7 mouse cellular contexts compared by ENCODE assay signal in genomic region chr15:89150041-89150390, GRCm38 (mm10). TPM values are rescaled to one million over a fixed set of nuclear protein-coding genes. Genes with fewer than 3 reads are reported as not detected.
DNase-seq lines count a peak whose midpoint lies in the region; ATAC-seq and TF ChIP-seq lines count a peak whose summit lies in the region.

No protein-coding gene starts in this region.

- peak overlapping the region; percentile 79 for H3K4me2 ChIP-seq in forebrain, embryonic 12.5 days
- peak overlapping the region; percentile 93 for H3K4me2 ChIP-seq in kidney, embryonic 16.5 days (replicated peaks; ENCODE audit: low read depth, low read length)
- H3K4me2 ChIP-seq in midbrain, embryonic 12.5 days (replicated peaks) = peak overlapping the region; percentile 78

- H3K9me3 ChIP-seq in forebrain, embryonic 12.5 days = no peaks in the 10 kb centered on the region
- no peaks in the 10 kb centered on the region for H3K9me3 ChIP-seq in kidney, embryonic 16.5 days (ENCODE audit: low read length)
- no peaks in the 10 kb centered on the region for H3K9me3 ChIP-seq in midbrain, embryonic 12.5 days

- ATAC-seq in forebrain, embryonic 12.5 days (ENCODE audit: low FRiP score) = 0 out of 2 replicates have a peak, but pooled peaks have one; percentile 9
- no peak for ATAC-seq in kidney, embryonic 16.5 days (ENCODE audit: low FRiP score, low TSS enrichment)
- 0 out of 2 replicates have a peak, but pooled peaks have one; percentile 3 for ATAC-seq in midbrain, embryonic 12.5 days (ENCODE audit: low FRiP score, low read depth)

- TF ChIP-seq CTCF in thymus, adult 2 months (IDR thresholded peaks at IDR 0.05; ENCODE audit: borderline replicate concordance, control insufficient read depth, extremely low read depth, insufficient read depth, low read length, poor library complexity) = no peak

- no peak for TF ChIP-seq POLR2A in thymus, adult 2 months (IDR thresholded peaks at IDR 0.05; ENCODE audit: control insufficient read depth, extremely low read depth, insufficient read depth, low read length, poor library complexity)

- H3K9ac ChIP-seq in forebrain, embryonic 12.5 days = peak overlapping the region; percentile 79
- H3K9ac ChIP-seq in kidney, embryonic 16.5 days (replicated peaks; ENCODE audit: low read length) = peak overlapping the region; percentile 74; the same call in 1 of the 2 replicates
- peak overlapping the region; percentile 95 for H3K9ac ChIP-seq in midbrain, embryonic 12.5 days (replicated peaks)

- peak overlapping the region; percentile 49; the same call in 1 of the 2 replicates for H3K27ac ChIP-seq in thymus, adult 2 months (ENCODE audit: control insufficient read depth, insufficient read depth, low read length)
- H3K27ac ChIP-seq in forebrain, embryonic 12.5 days = peak overlapping the region; percentile 91
- H3K27ac ChIP-seq in kidney, embryonic 16.5 days (ENCODE audit: low read length) = no peak overlapping the region
- H3K27ac ChIP-seq in midbrain, embryonic 12.5 days (replicated peaks) = peak overlapping the region; percentile 90

- no peaks in the 10 kb centered on the region for H3K36me3 ChIP-seq in thymus, adult 2 months (ENCODE audit: control insufficient read depth, insufficient read depth, low read length)
- peaks cover 27% of the 10 kb centered on the region for H3K36me3 ChIP-seq in forebrain, embryonic 12.5 days (replicated peaks)
- H3K36me3 ChIP-seq in kidney, embryonic 16.5 days (ENCODE audit: insufficient read depth, low read length) = peaks cover 13% of the 10 kb centered on the region
- peaks cover 27% of the 10 kb centered on the region for H3K36me3 ChIP-seq in midbrain, embryonic 12.5 days

- peaks cover 43% of the 10 kb centered on the region for H3K4me1 ChIP-seq in thymus, adult 2 months (replicated peaks; ENCODE audit: control insufficient read depth, insufficient read depth, low read length)
- peaks cover 54% of the 10 kb centered on the region for H3K4me1 ChIP-seq in forebrain, embryonic 12.5 days
- peaks cover 36% of the 10 kb centered on the region for H3K4me1 ChIP-seq in kidney, embryonic 16.5 days (ENCODE audit: insufficient read depth, low read length)
- peaks cover 48% of the 10 kb centered on the region for H3K4me1 ChIP-seq in midbrain, embryonic 12.5 days

- DNase-seq in thymus, adult 2 months = peak; percentile 39
- no peak for DNase-seq in thymus, adult 18-20 months
- DNase-seq in urinary bladder, postnatal 14 days (ENCODE audit: low spot score) = no peak
- no peak for DNase-seq in left cerebral cortex, postnatal 4 days

- intact Hi-C loops in left cerebral cortex, postnatal 4 days (cut with DNase I) = no loop called here

- H3K4me3 ChIP-seq in thymus, adult 2 months (ENCODE audit: control insufficient read depth, insufficient read depth, low read length) = peak overlapping the region; percentile 35
- H3K4me3 ChIP-seq in forebrain, embryonic 12.5 days (replicated peaks) = peak overlapping the region; percentile 69
- H3K4me3 ChIP-seq in kidney, embryonic 16.5 days (ENCODE audit: low read length) = peak overlapping the region; percentile 69
- H3K4me3 ChIP-seq in midbrain, embryonic 12.5 days = peak overlapping the region; percentile 82

- 16% methylated on average over 13 of the region's 13 CpGs for WGBS in thymus, adult 2 months
- WGBS in forebrain, embryonic 12.5 days = under 1% methylated on average over 13 of the region's 13 CpGs
- 2% methylated on average over 13 of the region's 13 CpGs for WGBS in kidney, embryonic 16.5 days
- 1% methylated on average over 13 of the region's 13 CpGs for WGBS in midbrain, embryonic 12.5 days

- peaks cover 2% of the 10 kb centered on the region for H3K27me3 ChIP-seq in thymus, adult 2 months (ENCODE audit: control insufficient read depth, insufficient read depth, low read length)
- peaks cover 13% of the 10 kb centered on the region for H3K27me3 ChIP-seq in forebrain, embryonic 12.5 days
- peaks cover 4% of the 10 kb centered on the region; the same call in 1 of the 2 replicates for H3K27me3 ChIP-seq in kidney, embryonic 16.5 days (ENCODE audit: insufficient read depth, low read length)
- peaks cover 12% of the 10 kb centered on the region for H3K27me3 ChIP-seq in midbrain, embryonic 12.5 days

RNA-seq across cellular contexts. Expression of gene Mapk11, which starts 0.6 kb away (rescaled TPM):
- polyA plus RNA-seq in thymus, adult 2 months (2012; rRNA removed) = 27.3 and 28.6 TPM in 2 replicates
- polyA plus RNA-seq in forebrain, embryonic 12.5 days (2016; fragmentation: Nextera tagmentation; extraction: Ambion mirVana) = 46.9 and 47.4 TPM in 2 replicates
- 16.0 and 16.4 TPM in 2 replicates for polyA plus RNA-seq in kidney, embryonic 16.5 days (2015; fragmentation: Nextera tagmentation; extraction: Ambion mirVana)
- polyA plus RNA-seq in midbrain, embryonic 12.5 days (2016; fragmentation: Nextera tagmentation; extraction: Ambion mirVana) = 45.7 and 50.2 TPM in 2 replicates
- total RNA-seq in left cerebral cortex, postnatal 4 days (2021) = 10 to 100 TPM; 34.4 to 36.6 TPM

RNA-seq across cellular contexts. Expression of gene Mapk12, which starts 9.5 kb away (rescaled TPM):
- 2.9 and 3.1 TPM in 2 replicates for polyA plus RNA-seq in thymus, adult 2 months (2012; rRNA removed)
- polyA plus RNA-seq in forebrain, embryonic 12.5 days (2016; fragmentation: Nextera tagmentation; extraction: Ambion mirVana) = 14.2 and 16.7 TPM in 2 replicates
- polyA plus RNA-seq in kidney, embryonic 16.5 days (2015; fragmentation: Nextera tagmentation; extraction: Ambion mirVana) = 15.5 and 16.2 TPM in 2 replicates
- 14.5 and 20.1 TPM in 2 replicates for polyA plus RNA-seq in midbrain, embryonic 12.5 days (2016; fragmentation: Nextera tagmentation; extraction: Ambion mirVana)
- total RNA-seq in left cerebral cortex, postnatal 4 days (2021) = 1 to 10 TPM; 4.1 to 5.0 TPM

RNA-seq across cellular contexts. Expression of gene Hdac10, which starts 21.5 kb away (rescaled TPM):
- 82.9 and 94.4 TPM in 2 replicates for polyA plus RNA-seq in thymus, adult 2 months (2012; rRNA removed)
- polyA plus RNA-seq in forebrain, embryonic 12.5 days (2016; fragmentation: Nextera tagmentation; extraction: Ambion mirVana) = 20.5 TPM in 2 replicates
- polyA plus RNA-seq in kidney, embryonic 16.5 days (2015; fragmentation: Nextera tagmentation; extraction: Ambion mirVana) = 23.4 and 25.8 TPM in 2 replicates
- polyA plus RNA-seq in midbrain, embryonic 12.5 days (2016; fragmentation: Nextera tagmentation; extraction: Ambion mirVana) = 20.3 and 25.1 TPM in 2 replicates
- 10 to 100 TPM; 40.0 to 42.8 TPM for total RNA-seq in left cerebral cortex, postnatal 4 days (2021)

RNA-seq across cellular contexts. Expression of gene Tubgcp6, which starts 27.1 kb away (rescaled TPM):
- polyA plus RNA-seq in thymus, adult 2 months (2012; rRNA removed) = 97.4 and 98.9 TPM in 2 replicates
- polyA plus RNA-seq in forebrain, embryonic 12.5 days (2016; fragmentation: Nextera tagmentation; extraction: Ambion mirVana) = 27.4 and 27.7 TPM in 2 replicates
- polyA plus RNA-seq in kidney, embryonic 16.5 days (2015; fragmentation: Nextera tagmentation; extraction: Ambion mirVana) = 14.7 and 17.8 TPM in 2 replicates
- 25.0 and 25.1 TPM in 2 replicates for polyA plus RNA-seq in midbrain, embryonic 12.5 days (2016; fragmentation: Nextera tagmentation; extraction: Ambion mirVana)
- total RNA-seq in left cerebral cortex, postnatal 4 days (2021) = 10 to 100 TPM; 36.9 to 42.1 TPM

RNA-seq across cellular contexts. Expression of gene Plxnb2, which starts 30.6 kb away (rescaled TPM):
- 42.8 and 54.6 TPM in 2 replicates for polyA plus RNA-seq in thymus, adult 2 months (2012; rRNA removed)
- 174 and 182 TPM in 2 replicates for polyA plus RNA-seq in forebrain, embryonic 12.5 days (2016; fragmentation: Nextera tagmentation; extraction: Ambion mirVana)
- 184 and 188 TPM in 2 replicates for polyA plus RNA-seq in kidney, embryonic 16.5 days (2015; fragmentation: Nextera tagmentation; extraction: Ambion mirVana)
- polyA plus RNA-seq in midbrain, embryonic 12.5 days (2016; fragmentation: Nextera tagmentation; extraction: Ambion mirVana) = 164 and 170 TPM in 2 replicates
- 100 to 1,000 TPM; 100 TPM for total RNA-seq in left cerebral cortex, postnatal 4 days (2021)
